Mouse (Mus musculus) hindbrain, embryonic 13.5 days (tissue): Measurements from ENCODE around the gene Csf2. TPM values are rescaled to one million over a fixed set of nuclear protein-coding genes. Genes with fewer than 3 reads are reported as not detected.
"Not testable (repeated sequence)": the region's sequence is repeated elsewhere in the genome, so short reads cannot be mapped to it uniquely, and the experiment has no call there.

Experiments used
- ATAC-seq: fragments of 200-750 bp; cut with Nextera tagmentation; 2 replicates; pipeline ENCODE4 v1.8.0; 2017; ENCODE audit warnings: moderate TSS enrichment; ENCODE audit not compliant: low FRiP score
- H3K27ac ChIP-seq: fragments of 300-500 bp; sonication (generic); 2 replicates; pipeline ENCODE4 v1.5.1; 2015; ENCODE audit warnings: inconsistent platforms, mild to moderate bottlenecking, moderate library complexity
- H3K27me3 ChIP-seq: fragments of 300-500 bp; sonication (generic); 2 replicates; pipeline ENCODE4 v1.6.1; 2015; ENCODE audit warnings: mild to moderate bottlenecking, inconsistent platforms
- H3K36me3 ChIP-seq: fragments of 300-500 bp; sonication (generic); 2 replicates; pipeline ENCODE4 v1.6.1; 2015; ENCODE audit warnings: mild to moderate bottlenecking, inconsistent platforms
- H3K4me1 ChIP-seq: fragments of 300-500 bp; sonication (generic); replicated peaks from 2 replicates; pipeline ENCODE4 v1.6.1; 2015; ENCODE audit warnings: inconsistent platforms
- H3K4me2 ChIP-seq: fragments of 300-500 bp; sonication (generic); 2 replicates; pipeline ENCODE4 v1.6.1; 2015; ENCODE audit warnings: inconsistent platforms, mild to moderate bottlenecking, moderate library complexity
- H3K4me3 ChIP-seq: fragments of 300-500 bp; sonication (generic); 2 replicates; pipeline ENCODE4 v1.5.1; 2015; ENCODE audit warnings: mild to moderate bottlenecking, inconsistent platforms
- H3K9ac ChIP-seq: fragments of 300-500 bp; sonication (generic); 2 replicates; pipeline ENCODE4 v1.6.1; 2015; ENCODE audit warnings: mild to moderate bottlenecking, inconsistent platforms
- H3K9me3 ChIP-seq: fragments of 300-500 bp; sonication (generic); 2 replicates; pipeline ENCODE4 v1.6.1; 2016; ENCODE audit warnings: inconsistent platforms
- WGBS: fragments of 180-500 bp; shearing (Covaris S2); methylation state at CpG from one replicate; pipeline ENCODE4 v1.1.7; 2015; 5-methylcytosine and 5-hydroxymethylcytosine counted together
- polyA plus RNA-seq: library from polyadenylated mRNA; unstranded; fragments of >200 nt; fragmentation: Nextera tagmentation; extraction: Ambion mirVana; gene quantifications from 2 replicates; pipeline ENCODE4 v1.2.1, GENCODE M21; 2015

Gene Csf2
- not detected in 2 replicates for polyA plus RNA-seq

- H3K9ac ChIP-seq = no peak within 1 kb of the TSS
- no peaks in the 10 kb centered on the region for H3K27me3 ChIP-seq
- no peaks in the 10 kb centered on the region for H3K9me3 ChIP-seq
- H3K4me1 ChIP-seq = no peaks in the 10 kb centered on the region
- H3K36me3 ChIP-seq = no peaks in the 10 kb centered on the region
- no peak within 1 kb of the TSS for H3K27ac ChIP-seq
- no peak for ATAC-seq
- 70% methylated on average over 11 of the region's 11 CpGs for WGBS
- H3K4me2 ChIP-seq = no peak within 1 kb of the TSS
- H3K4me3 ChIP-seq = no peak within 1 kb of the TSS
These were observed at the start of gene Csf2 for GRCm38 (mm10) chr11:54248940-54249717. Gene Csf2, minus strand, starts transcription at chr11:54249667.

GRCm38 (mm10) chr11:54298777-54299176, 49.3 kb upstream of the Csf2 start:
- ATAC-seq = no peak

GRCm38 (mm10) chr11:54297471-54297870, 48.0 kb upstream of the Csf2 start:
- H3K27me3 ChIP-seq, H3K4me3 ChIP-seq, H3K9me3 ChIP-seq, H3K9ac ChIP-seq, H3K4me1 ChIP-seq, ATAC-seq, H3K36me3 ChIP-seq, H3K27ac ChIP-seq, H3K4me2 ChIP-seq: not testable (repeated sequence)
- 85% methylated on average over 2 of the region's 2 CpGs for WGBS

More at GRCm38 (mm10) chr11:54298777-54299176, 49.3 kb upstream of the Csf2 start:
- Histone ChIP-seq H3K4me2 (no peak overlapping the region), H3K9ac (no peak overlapping the region), H3K27ac (no peak overlapping the region), H3K36me3 (no peaks in the 10 kb centered on the region), H3K4me1 (peaks cover 15% of the 10 kb centered on the region), H3K9me3 (0 out of 2 replicates have a peak, but pooled peaks cover 6% of the 10 kb centered on the region), H3K4me3 (no peak overlapping the region), H3K27me3 (no peaks in the 10 kb centered on the region)

GRCm38 (mm10) chr11:54296734-54297133, 47.3 kb upstream of the Csf2 start:
- Histone ChIP-seq H3K4me2 (no peak overlapping the region), H3K4me1 (no peaks in the 10 kb centered on the region), H3K36me3 (no peaks in the 10 kb centered on the region), H3K4me3 (no peak overlapping the region), H3K27ac (no peak overlapping the region), H3K27me3 (no peaks in the 10 kb centered on the region), H3K9me3 (0 out of 2 replicates have a peak, but pooled peaks cover 6% of the 10 kb centered on the region), H3K9ac (no peak overlapping the region)
- WGBS = 94% methylated on average over 1 of the region's 1 CpGs
- no peak for ATAC-seq

GRCm38 (mm10) chr11:54295971-54296370, 46.5 kb upstream of the Csf2 start:
- 86% methylated on average over 4 of the region's 4 CpGs for WGBS

GRCm38 (mm10) chr11:54293980-54294807, 44.7 kb upstream of the Csf2 start:
- WGBS = 72% methylated on average over 12 of the region's 12 CpGs
- no peak overlapping the region for H3K9ac ChIP-seq
- no peaks in the 10 kb centered on the region for H3K27me3 ChIP-seq
- no peak overlapping the region for H3K27ac ChIP-seq
- H3K36me3 ChIP-seq = no peaks in the 10 kb centered on the region
- H3K4me2 ChIP-seq = no peak overlapping the region
- H3K4me3 ChIP-seq = no peak overlapping the region
- no peaks in the 10 kb centered on the region for H3K4me1 ChIP-seq
- 0 out of 2 replicates have a peak, but pooled peaks cover 6% of the 10 kb centered on the region for H3K9me3 ChIP-seq
- no peak for ATAC-seq

More at GRCm38 (mm10) chr11:54295971-54296370, 46.5 kb upstream of the Csf2 start:
- H3K4me3 ChIP-seq = no peak overlapping the region
- no peaks in the 10 kb centered on the region for H3K27me3 ChIP-seq
- no peak overlapping the region for H3K4me2 ChIP-seq
- no peaks in the 10 kb centered on the region for H3K36me3 ChIP-seq
- H3K9ac ChIP-seq = no peak overlapping the region
- 0 out of 2 replicates have a peak, but pooled peaks cover 6% of the 10 kb centered on the region for H3K9me3 ChIP-seq
- H3K27ac ChIP-seq = no peak overlapping the region
- ATAC-seq = no peak
- H3K4me1 ChIP-seq = no peaks in the 10 kb centered on the region

GRCm38 (mm10) chr11:54292163-54292562, 42.7 kb upstream of the Csf2 start:
- Histone ChIP-seq H3K27me3 (no peaks in the 10 kb centered on the region), H3K4me3 (no peak overlapping the region), H3K4me2 (no peak overlapping the region), H3K36me3 (no peaks in the 10 kb centered on the region), H3K9me3 (no peaks in the 10 kb centered on the region), H3K4me1 (no peaks in the 10 kb centered on the region), H3K9ac (no peak overlapping the region), H3K27ac (no peak overlapping the region)
- ATAC-seq = no peak
- 90% methylated on average over 2 of the region's 2 CpGs for WGBS

GRCm38 (mm10) chr11:54287821-54288453, 38.5 kb upstream of the Csf2 start:
- Histone ChIP-seq H3K4me3 (no peak overlapping the region), H3K9me3 (no peaks in the 10 kb centered on the region), H3K4me1 (no peaks in the 10 kb centered on the region), H3K27ac (no peak overlapping the region), H3K9ac (no peak overlapping the region), H3K36me3 (no peaks in the 10 kb centered on the region), H3K4me2 (no peak overlapping the region), H3K27me3 (no peaks in the 10 kb centered on the region)
- no peak for ATAC-seq
- WGBS = 86% methylated on average over 8 of the region's 8 CpGs

- no peak for ATAC-seq
- Histone ChIP-seq H3K27me3 (no peaks in the 10 kb centered on the region), H3K4me1 (no peaks in the 10 kb centered on the region), H3K27ac (no peak overlapping the region), H3K9me3 (no peaks in the 10 kb centered on the region), H3K9ac (no peak overlapping the region), H3K4me3 (no peak overlapping the region), H3K4me2 (no peak overlapping the region), H3K36me3 (no peaks in the 10 kb centered on the region)
- WGBS = 84% methylated on average over 5 of the region's 5 CpGs
These were observed 22.0 kb upstream of the Csf2 start for GRCm38 (mm10) chr11:54271437-54271949.

- 85% methylated on average over 3 of the region's 3 CpGs for WGBS
These were observed 19.9 kb upstream of the Csf2 start for GRCm38 (mm10) chr11:54269191-54269896.

GRCm38 (mm10) chr11:54267177-54267576, 17.7 kb upstream of the Csf2 start, which contains the start of gene Il3:
Gene Il3, minus strand, starts transcription at chr11:54267277.
- Histone ChIP-seq H3K4me2 (no peak within 1 kb of the TSS), H3K27ac (no peak within 1 kb of the TSS), H3K9ac (no peak within 1 kb of the TSS), H3K36me3 (no peaks in the 10 kb centered on the region), H3K27me3 (no peaks in the 10 kb centered on the region), H3K4me1 (no peaks in the 10 kb centered on the region), H3K4me3 (no peak within 1 kb of the TSS), H3K9me3 (no peaks in the 10 kb centered on the region)
- no peak for ATAC-seq
- 76% methylated on average over 6 of the region's 6 CpGs for WGBS

More at GRCm38 (mm10) chr11:54269191-54269896, 19.9 kb upstream of the Csf2 start:
- no peak overlapping the region for H3K9ac ChIP-seq
- H3K36me3 ChIP-seq = no peaks in the 10 kb centered on the region
- no peak overlapping the region for H3K4me2 ChIP-seq
- no peaks in the 10 kb centered on the region for H3K9me3 ChIP-seq
- ATAC-seq = no peak
- H3K4me3 ChIP-seq = no peak overlapping the region
- no peaks in the 10 kb centered on the region for H3K27me3 ChIP-seq
- H3K4me1 ChIP-seq = no peaks in the 10 kb centered on the region
- no peak overlapping the region for H3K27ac ChIP-seq
